Mouse (Mus musculus) stomach, postnatal 0 days (tissue): ENCODE measurements around the gene Katnal1.

Experiments used
- CTCF ChIP-seq: IDR thresholded peaks from 2 replicates; pipeline ENCODE4 v1.5.1; 2016; ENCODE audit warnings: antibody characterized with exemption, low read depth, mild to moderate bottlenecking, moderate library complexity
- EP300 ChIP-seq: optimal IDR thresholded peaks from 2 replicates; pipeline ENCODE3; 2016; ENCODE audit warnings: antibody characterized with exemption

DNA sequence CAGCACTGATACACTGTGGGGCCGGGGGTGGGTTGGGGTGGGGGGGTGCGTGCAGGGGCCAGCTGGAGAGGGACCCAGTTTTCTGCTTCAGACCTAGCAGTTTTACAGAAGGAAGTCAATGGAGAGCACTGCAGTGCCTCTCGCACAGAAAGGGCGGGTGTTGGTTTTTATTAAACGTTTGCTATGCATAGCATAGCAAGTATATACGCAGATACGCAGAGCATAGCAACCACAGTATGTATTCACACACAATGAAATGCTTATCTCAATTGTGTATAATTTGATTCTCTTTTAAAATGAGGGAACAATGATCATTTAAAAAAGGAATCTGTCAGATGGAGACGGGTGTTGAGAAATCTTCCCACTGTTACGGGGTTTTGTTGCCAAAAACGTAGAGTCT lies 66.3 kb downstream of the Katnal1 start:
- no peak for TF ChIP-seq CTCF
- no peak for TF ChIP-seq EP300
